Comparison of ENCODE assay signal across 18 mouse cellular contexts in genomic region chr7:97339623-97340022, GRCm38 (mm10). TPM values are rescaled to one million over a fixed set of nuclear protein-coding genes. Genes with fewer than 3 reads are reported as not detected.
DNase-seq lines count a peak whose midpoint lies in the region; ATAC-seq and TF ChIP-seq lines count a peak whose summit lies in the region.
"Had no signal": no experiment of that assay in that cellular context is flagged by ENCODE, and none has a peak within 500 bp of the region (broad histone marks: within the 10 kb centered on the region; RNA-seq: fewer than 3 reads in every experiment).

No protein-coding gene starts in this region.

- no peak for TF ChIP-seq CTCF in brain, embryonic 14.5 days (IDR thresholded peaks at IDR 0.05; ENCODE audit: borderline replicate concordance, extremely low read depth, insufficient read depth, insufficient read length)

- H3K9ac ChIP-seq in forebrain, embryonic 14.5 days (ENCODE audit: low read length), result no peak overlapping the region
- no peak overlapping the region for H3K9ac ChIP-seq in forebrain, embryonic 12.5 days
- no peak overlapping the region for H3K9ac ChIP-seq in hindbrain, embryonic 13.5 days
- H3K9ac ChIP-seq: hindbrain, embryonic 12.5 days; limb, embryonic 12.5 days; liver, embryonic 12.5 days; midbrain, embryonic 13.5 days had no signal

- no peaks in the 10 kb centered on the region for H3K36me3 ChIP-seq in forebrain, embryonic 14.5 days (ENCODE audit: control insufficient read depth, insufficient read depth, low read length)
- no peaks in the 10 kb centered on the region for H3K36me3 ChIP-seq in forebrain, embryonic 12.5 days (replicated peaks)
- peaks cover 6% of the 10 kb centered on the region; the same call in 1 of the 2 replicates for H3K36me3 ChIP-seq in hindbrain, embryonic 13.5 days
- H3K36me3 ChIP-seq: hindbrain, embryonic 12.5 days; limb, embryonic 12.5 days; liver, embryonic 12.5 days; midbrain, embryonic 13.5 days had no signal

- H3K27me3 ChIP-seq in forebrain, embryonic 14.5 days (replicated peaks; ENCODE audit: control insufficient read depth, insufficient read depth, low read length), result no peaks in the 10 kb centered on the region
- H3K27me3 ChIP-seq in forebrain, embryonic 12.5 days, result no peaks in the 10 kb centered on the region
- no peaks in the 10 kb centered on the region for H3K27me3 ChIP-seq in hindbrain, embryonic 13.5 days
- H3K27me3 ChIP-seq: hindbrain, embryonic 12.5 days; limb, embryonic 12.5 days; liver, embryonic 12.5 days; midbrain, embryonic 13.5 days had no signal

- H3K4me3 ChIP-seq in forebrain, embryonic 14.5 days (ENCODE audit: low read depth, low read length), result no peak overlapping the region
- no peak overlapping the region for H3K4me3 ChIP-seq in forebrain, embryonic 12.5 days (replicated peaks)
- no peak overlapping the region for H3K4me3 ChIP-seq in hindbrain, embryonic 13.5 days
- H3K4me3 ChIP-seq: hindbrain, embryonic 12.5 days; limb, embryonic 12.5 days; liver, embryonic 12.5 days; megakaryocyte, embryonic 14.5 days; midbrain, embryonic 13.5 days had no signal

- no peaks in the 10 kb centered on the region for H3K9me3 ChIP-seq in forebrain, embryonic 14.5 days (replicated peaks; ENCODE audit: control insufficient read depth, low read length)
- no peaks in the 10 kb centered on the region for H3K9me3 ChIP-seq in forebrain, embryonic 12.5 days
- no peaks in the 10 kb centered on the region for H3K9me3 ChIP-seq in hindbrain, embryonic 13.5 days
- H3K9me3 ChIP-seq: hindbrain, embryonic 12.5 days; midbrain, embryonic 13.5 days had no signal

- H3K4me2 ChIP-seq in forebrain, embryonic 14.5 days (ENCODE audit: low read length), result no peak overlapping the region
- H3K4me2 ChIP-seq in forebrain, embryonic 12.5 days, result no peak overlapping the region
- no peak overlapping the region for H3K4me2 ChIP-seq in hindbrain, embryonic 13.5 days
- H3K4me2 ChIP-seq: hindbrain, embryonic 12.5 days; limb, embryonic 12.5 days; liver, embryonic 12.5 days; midbrain, embryonic 13.5 days had no signal

- 76% methylated on average over 7 of the region's 7 CpGs for WGBS in forebrain, embryonic 14.5 days
- WGBS in forebrain, embryonic 12.5 days, result 89% methylated on average over 7 of the region's 7 CpGs
- 83% methylated on average over 7 of the region's 7 CpGs for WGBS in hindbrain, embryonic 13.5 days

- no peak for TF ChIP-seq POLR2A in brain, embryonic 14.5 days (IDR thresholded peaks at IDR 0.05; ENCODE audit: borderline replicate concordance, extremely low read depth, insufficient read depth, insufficient read length, poor library complexity, severe bottlenecking)

- DNase-seq in forebrain, embryonic 14.5 days (ENCODE audit: low spot score), result peak; percentile 62
- peak; percentile 56 for DNase-seq in layer of hippocampus, adult 9-11 months
- no peak for DNase-seq in layer of hippocampus, postnatal 10 days (ENCODE audit: low spot score in 2 of 2)
- peak; percentile 76 for DNase-seq in brain, adult 2 months (ENCODE audit: low read depth, low spot score)
- peak; percentile 76 for DNase-seq in brain, embryonic 14.5 days (ENCODE audit: low read depth)
- DNase-seq: adrenal gland, postnatal 10 days; cerebellum, adult 11 months; kidney, adult 9 months; kidney, postnatal 14 days; lung, adult 2 months; right cerebral cortex, postnatal 14 days had no signal

- no peaks in the 10 kb centered on the region; the same call in 1 of the 2 replicates for H3K4me1 ChIP-seq in forebrain, embryonic 14.5 days (ENCODE audit: control insufficient read depth, insufficient read depth, low read length)
- H3K4me1 ChIP-seq in forebrain, embryonic 12.5 days, result no peaks in the 10 kb centered on the region
- H3K4me1 ChIP-seq in hindbrain, embryonic 13.5 days (replicated peaks), result no peaks in the 10 kb centered on the region
- H3K4me1 ChIP-seq: hindbrain, embryonic 12.5 days; limb, embryonic 12.5 days; midbrain, embryonic 13.5 days had no signal

- peak; percentile 70 for ATAC-seq in forebrain, embryonic 14.5 days
- no peak for ATAC-seq in forebrain, embryonic 12.5 days (ENCODE audit: low FRiP score)
- ATAC-seq in hindbrain, embryonic 13.5 days (ENCODE audit: low FRiP score), result no peak
- ATAC-seq: liver, embryonic 12.5 days; midbrain, embryonic 13.5 days had no signal

- peak overlapping the region; percentile 52; the same call in 1 of the 2 replicates for H3K27ac ChIP-seq in forebrain, embryonic 14.5 days (ENCODE audit: low read depth, low read length)
- no peak overlapping the region for H3K27ac ChIP-seq in forebrain, embryonic 12.5 days
- H3K27ac ChIP-seq in hindbrain, embryonic 13.5 days, result no peak overlapping the region
- H3K27ac ChIP-seq: hindbrain, embryonic 12.5 days; limb, embryonic 12.5 days; liver, embryonic 12.5 days; midbrain, embryonic 13.5 days had no signal

RNA-seq across cellular contexts. Expression of gene Kctd21, which starts 7.5 kb away (rescaled TPM):
- polyA plus RNA-seq in forebrain, embryonic 14.5 days (2014; fragmentation: Nextera tagmentation; extraction: Ambion mirVana), result 7.5 and 7.9 TPM in 2 replicates
- polyA plus RNA-seq in forebrain, embryonic 12.5 days (2016; fragmentation: Nextera tagmentation; extraction: Ambion mirVana), result 4.3 and 5.2 TPM in 2 replicates
- 1 to 10 TPM; 6.9 to 8.9 TPM for total RNA-seq in layer of hippocampus, postnatal 10 days (2021)
- polyA plus RNA-seq in brain, embryonic 14.5 days (2012; rRNA removed), result 8.7 and 9.5 TPM in 2 replicates
- polyA plus RNA-seq in hindbrain, embryonic 13.5 days (2015; fragmentation: Nextera tagmentation; extraction: Ambion mirVana), result 7.6 and 7.9 TPM in 2 replicates

RNA-seq across cellular contexts. Expression of gene Usp35, which starts 7.8 kb away (rescaled TPM):
- polyA plus RNA-seq in forebrain, embryonic 14.5 days (2014; fragmentation: Nextera tagmentation; extraction: Ambion mirVana), result 4.0 and 4.1 TPM in 2 replicates
- polyA plus RNA-seq in forebrain, embryonic 12.5 days (2016; fragmentation: Nextera tagmentation; extraction: Ambion mirVana), result 3.0 and 3.3 TPM in 2 replicates
- total RNA-seq in layer of hippocampus, postnatal 10 days (2021), result 10 to 100 TPM; 10.8 to 14.0 TPM
- polyA plus RNA-seq in brain, embryonic 14.5 days (2012; rRNA removed), result 12.5 and 13.0 TPM in 2 replicates
- 3.2 and 3.6 TPM in 2 replicates for polyA plus RNA-seq in hindbrain, embryonic 13.5 days (2015; fragmentation: Nextera tagmentation; extraction: Ambion mirVana)

RNA-seq across cellular contexts. Expression of gene Alg8, which starts 31.8 kb away (rescaled TPM):
- 15.3 and 18.7 TPM in 2 replicates for polyA plus RNA-seq in forebrain, embryonic 14.5 days (2014; fragmentation: Nextera tagmentation; extraction: Ambion mirVana)
- 35.4 and 36.4 TPM in 2 replicates for polyA plus RNA-seq in forebrain, embryonic 12.5 days (2016; fragmentation: Nextera tagmentation; extraction: Ambion mirVana)
- total RNA-seq in layer of hippocampus, postnatal 10 days (2021), result 10 to 100 TPM; 10.6 to 11.3 TPM
- 19.7 and 28.8 TPM in 2 replicates for polyA plus RNA-seq in brain, embryonic 14.5 days (2012; rRNA removed)
- 16.5 and 17.4 TPM in 2 replicates for polyA plus RNA-seq in hindbrain, embryonic 13.5 days (2015; fragmentation: Nextera tagmentation; extraction: Ambion mirVana)

Comparison
In these comparisons a context has a peak if more than half of its experiments do, and no peak if none do; other contexts are left out.
1. DNase-seq: peak in forebrain, embryonic 14.5 days (single experiment), layer of hippocampus, adult 9-11 months (single experiment), brain, adult 2 months (single experiment) and brain, embryonic 14.5 days (single experiment); none in layer of hippocampus, postnatal 10 days (0 of 2).